Mouse (Mus musculus) kidney, postnatal 10 days (tissue): ENCODE measurements at regions not wholly inside any gene's neighbourhood (a gene's known extent, or its start where the extent isn't known, plus 50 kb on each side); places are given as distances from the start of the nearest gene placed in this dataset.

Experiments
- DNase-seq: peaks from one replicate; pipeline ENCODE4 v3.0.0; 2021; ENCODE audit warnings: mixed read lengths

DNA sequence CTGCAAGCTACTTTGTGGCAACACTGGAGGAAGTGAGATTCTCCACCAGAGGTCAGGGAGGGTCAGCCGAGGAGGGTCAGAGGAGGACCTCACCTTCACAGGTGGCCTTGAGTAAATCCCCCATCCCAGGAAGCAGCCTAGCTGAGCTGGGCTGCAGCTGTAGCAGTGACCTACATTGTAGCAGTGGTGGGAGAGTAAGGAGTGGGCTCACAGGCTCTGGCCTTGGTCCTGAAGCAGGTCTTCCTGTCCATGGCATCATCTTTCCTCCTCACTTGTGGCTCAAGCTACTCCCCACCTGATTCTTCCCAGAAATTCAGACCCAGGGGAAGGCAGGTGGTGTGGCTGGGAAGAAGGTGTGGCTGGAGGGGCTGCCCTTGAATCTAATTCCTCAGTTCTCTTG lies 84.3 kb downstream of the 1810013L24Rik start:
- peak; percentile 11 for DNase-seq

DNA sequence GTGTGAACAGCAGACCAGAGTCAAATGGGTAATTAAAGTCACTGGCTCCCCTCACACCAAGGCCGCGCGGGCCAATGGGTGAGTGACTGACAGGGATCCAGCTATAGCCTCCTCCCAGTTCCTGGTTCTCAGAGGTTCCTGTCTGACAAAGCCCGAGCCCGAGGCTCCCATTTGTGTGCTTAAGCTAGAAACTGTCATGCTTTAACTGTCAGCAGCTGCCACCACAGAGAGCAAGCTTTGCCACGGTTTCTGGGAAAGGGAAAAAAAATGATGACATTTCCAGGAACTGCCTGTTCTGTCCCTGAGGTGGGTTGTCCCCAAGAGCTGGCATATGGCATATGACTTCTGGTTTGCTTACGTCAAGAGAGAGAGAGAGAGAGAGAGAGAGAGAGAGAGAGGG lies 86.2 kb downstream of the 1810013L24Rik start:
- DNase-seq: no peak

GRCm38 (mm10) chr16:8918741-8919535 lies 89.0 kb downstream of the 1810013L24Rik start:
- no peak for DNase-seq

GRCm38 (mm10) chr16:8924732-8925131 lies 94.8 kb downstream of the 1810013L24Rik start:
- DNase-seq: no peak

- no peak for DNase-seq
These were observed 102.1 kb downstream of the 1810013L24Rik start for GRCm38 (mm10) chr16:8931961-8932360.

GRCm38 (mm10) chr16:8933121-8933520 lies 103.2 kb downstream of the 1810013L24Rik start:
- DNase-seq: no peak

DNA sequence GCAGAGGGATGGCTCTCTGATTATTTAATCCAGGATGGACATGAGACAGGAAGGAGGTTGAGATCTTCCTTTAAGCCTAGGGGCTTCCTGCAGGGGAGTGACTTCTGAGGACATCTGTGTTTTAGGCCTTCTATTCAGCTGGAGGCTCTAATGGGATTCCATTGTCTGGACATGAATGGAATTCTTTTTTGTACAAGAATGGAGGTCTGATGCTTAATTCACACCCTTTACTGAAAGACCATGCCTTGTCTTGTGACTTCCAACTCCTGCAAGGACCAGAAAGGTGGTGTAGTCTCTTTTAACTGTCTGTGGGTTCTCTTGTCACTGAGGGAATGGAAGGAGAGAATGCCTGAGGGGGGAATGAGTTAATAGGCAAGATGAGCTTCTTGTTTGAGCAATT lies 106.5 kb downstream of the 1810013L24Rik start:
- DNase-seq: no peak

DNA sequence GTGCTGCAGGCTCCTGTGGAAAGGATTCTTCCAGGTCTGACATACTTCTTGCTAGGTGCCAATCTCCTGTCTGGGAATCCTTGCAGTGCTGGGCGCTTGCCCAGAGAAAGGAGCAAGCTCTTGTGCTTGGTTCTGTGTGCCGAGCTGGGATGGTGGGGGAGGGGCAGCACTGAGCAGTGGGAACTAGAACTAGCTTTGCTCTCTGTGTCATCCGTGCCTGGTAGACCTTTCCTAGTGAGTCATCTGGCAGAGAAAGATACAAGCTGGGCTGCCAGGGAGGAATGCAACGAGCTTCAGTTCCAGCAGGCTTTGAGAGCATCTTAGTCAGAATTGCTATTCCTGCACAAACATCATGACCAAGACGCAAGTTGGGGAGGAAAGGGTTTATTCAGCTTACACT lies 108.6 kb downstream of the 1810013L24Rik start:
- peak; percentile 11 for DNase-seq

DNA sequence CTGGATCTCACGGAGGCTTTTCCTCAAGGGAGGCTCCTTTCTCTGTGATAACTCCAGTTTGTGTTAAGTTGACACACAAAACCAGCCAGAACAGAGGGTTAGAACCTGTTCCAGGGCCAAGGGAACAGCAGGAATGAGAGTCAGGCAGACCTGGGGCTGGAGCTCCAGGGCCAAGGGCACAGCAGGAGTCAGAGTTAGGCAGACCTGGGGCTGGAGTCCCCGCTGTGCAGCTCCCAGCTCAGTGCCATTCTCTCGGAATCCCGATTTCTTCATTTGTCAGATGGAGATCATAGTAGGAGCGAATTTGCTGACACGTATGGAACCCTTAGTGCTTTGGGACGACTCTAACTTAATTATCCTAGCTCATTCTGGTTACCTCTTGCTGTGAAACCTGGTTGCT lies 109.2 kb downstream of the 1810013L24Rik start:
- no peak for DNase-seq

- DNase-seq: no peak
These were observed 114.7 kb downstream of the 1810013L24Rik start for GRCm38 (mm10) chr16:8944412-8945102.

GRCm38 (mm10) chr16:8947846-8948245 lies 117.9 kb downstream of the 1810013L24Rik start:
- no peak for DNase-seq

GRCm38 (mm10) chr16:8951156-8951899 lies 121.4 kb downstream of the 1810013L24Rik start:
- no peak for DNase-seq

- no peak for DNase-seq
These were observed 131.8 kb downstream of the 1810013L24Rik start for GRCm38 (mm10) chr16:8961739-8962138.

- DNase-seq: no peak
These were observed 163.8 kb downstream of the 1810013L24Rik start for GRCm38 (mm10) chr16:8993521-8994250.

GRCm38 (mm10) chr16:8994521-8994920 lies 164.6 kb downstream of the 1810013L24Rik start:
- DNase-seq: no peak

- DNase-seq: no peak
These were observed 167.3 kb downstream of the 1810013L24Rik start for GRCm38 (mm10) chr16:8997250-8997649.

DNA sequence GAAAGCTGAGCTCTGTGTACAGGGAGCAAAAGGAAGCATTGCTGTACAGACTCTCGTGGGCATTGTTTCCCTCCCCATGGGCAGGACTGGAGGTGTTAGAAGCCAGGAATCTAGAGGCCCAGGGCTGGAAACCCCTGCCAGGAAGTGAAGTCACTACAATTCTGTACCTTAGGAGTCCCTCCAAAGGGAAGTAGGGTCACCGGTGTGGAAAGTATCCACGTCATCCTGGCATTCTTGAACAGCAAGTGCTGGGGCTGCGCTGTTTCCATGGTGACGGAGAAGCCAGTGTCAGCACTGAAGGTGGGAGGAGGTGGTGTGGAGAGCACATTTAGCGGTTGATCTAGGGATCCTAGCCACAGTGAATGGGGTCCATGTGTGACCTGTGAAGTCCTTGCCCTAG lies 174.1 kb downstream of the 1810013L24Rik start:
- DNase-seq: peak; percentile 29

- DNase-seq: no peak
These were observed 176.0 kb downstream of the 1810013L24Rik start for GRCm38 (mm10) chr16:9005933-9006332.

- DNase-seq: peak; percentile 89
These were observed 179.6 kb downstream of the 1810013L24Rik start for GRCm38 (mm10) chr16:9009361-9010083.

- no peak for DNase-seq
These were observed 181.2 kb downstream of the 1810013L24Rik start for GRCm38 (mm10) chr16:9011077-9011476.

DNA sequence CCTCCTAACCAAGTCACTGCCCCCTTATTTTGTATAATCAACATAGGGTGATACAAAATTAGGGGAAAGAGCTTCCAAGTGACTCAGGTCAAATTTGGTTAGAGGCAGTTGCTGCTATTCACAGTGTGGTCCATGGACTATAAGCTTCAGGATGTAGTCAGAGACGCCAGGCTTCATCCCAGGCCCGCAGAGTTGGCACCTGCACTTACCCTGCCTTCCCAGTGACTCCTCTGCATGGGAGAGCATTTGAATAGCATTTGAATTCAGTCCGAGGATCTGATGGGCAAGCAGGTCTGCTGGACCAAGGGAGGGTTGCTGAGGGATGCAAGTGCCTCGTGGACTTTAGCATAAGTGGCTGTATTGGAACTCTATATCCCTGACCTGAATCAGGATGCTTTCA lies 181.8 kb downstream of the 1810013L24Rik start:
- DNase-seq: no peak
